Mouse (Mus musculus): ENCODE measurements around the gene Urb2. TPM values are rescaled to one million over a fixed set of nuclear protein-coding genes. Genes with fewer than 3 reads are reported as not detected.

Urb2 gene
- polyA plus RNA-seq (2014; fragmentation: Illumina TruSeq; extraction: RNeasy Lipid Tissue Mini Kit (QIAGEN cat#74804); ENCODE audit: low read depth, low replicate concordance) = 5.4 TPM

GRCm38 (mm10) chr8:124021237-124022227 lies at the start of gene Urb2, which contains the start of gene Taf5l:
TSS of gene Urb2 (plus strand) at chr8:124021508.
TSS of gene Taf5l (minus strand) at chr8:124021397.

DNA sequence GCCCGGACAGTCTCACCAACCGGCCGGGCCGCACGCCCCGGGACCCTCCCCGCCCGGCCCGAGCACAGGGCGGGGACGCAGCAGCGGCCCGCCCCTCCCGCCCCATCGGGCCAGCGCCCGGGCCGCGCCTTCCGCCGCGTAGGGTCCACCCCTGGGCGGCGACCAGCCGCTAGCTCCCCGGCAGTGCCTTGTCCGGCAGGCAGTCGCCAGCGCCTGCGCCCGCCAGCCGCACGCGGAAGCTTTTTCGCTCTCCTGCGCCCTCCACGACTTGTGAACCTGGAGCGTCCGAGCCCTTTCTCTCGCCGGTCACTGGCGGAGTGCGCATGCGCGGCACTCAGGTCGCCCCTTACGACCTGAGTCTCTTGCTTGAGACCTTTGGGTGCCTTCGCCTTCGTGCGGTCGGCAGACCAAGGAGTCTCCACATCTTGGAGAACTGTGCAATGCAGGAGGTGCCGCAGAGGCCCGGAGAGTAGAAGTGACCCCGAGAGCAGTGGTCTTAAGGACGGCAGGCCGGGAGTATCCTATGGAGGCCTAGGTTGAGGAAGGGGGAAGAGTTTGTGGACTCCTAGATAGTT lies 38.4 kb upstream of the Urb2 start, which contains the start of gene Abcb10:
Gene Abcb10 (minus strand): TSS at position 297 of the 575 bp plus-strand sequence.

Other genes with a start within 250 kb of the Urb2 start
- 15.5 TPM for gene Rab4a, start 215.5 kb upstream of the Urb2 start, polyA plus RNA-seq (2014; fragmentation: Illumina TruSeq; extraction: RNeasy Lipid Tissue Mini Kit (QIAGEN cat#74804); ENCODE audit: low read depth, low replicate concordance)
- gene Ccsap, start 161.3 kb upstream of the Urb2 start, polyA plus RNA-seq (2014; fragmentation: Illumina TruSeq; extraction: RNeasy Lipid Tissue Mini Kit (QIAGEN cat#74804); ENCODE audit: low read depth, low replicate concordance) = 1.7 TPM
- 17.6 TPM for gene Acta1, start 126.8 kb upstream of the Urb2 start, polyA plus RNA-seq (2014; fragmentation: Illumina TruSeq; extraction: RNeasy Lipid Tissue Mini Kit (QIAGEN cat#74804); ENCODE audit: low read depth, low replicate concordance)
- gene Nup133, start 72.2 kb upstream of the Urb2 start, polyA plus RNA-seq (2014; fragmentation: Illumina TruSeq; extraction: RNeasy Lipid Tissue Mini Kit (QIAGEN cat#74804); ENCODE audit: low read depth, low replicate concordance) = 13.0 TPM
- 17.4 TPM for gene Abcb10, start 38.4 kb upstream of the Urb2 start, polyA plus RNA-seq (2014; fragmentation: Illumina TruSeq; extraction: RNeasy Lipid Tissue Mini Kit (QIAGEN cat#74804); ENCODE audit: low read depth, low replicate concordance)
- gene Taf5l, start 111 bp upstream of the Urb2 start, polyA plus RNA-seq (2014; fragmentation: Illumina TruSeq; extraction: RNeasy Lipid Tissue Mini Kit (QIAGEN cat#74804); ENCODE audit: low read depth, low replicate concordance) = 15.2 TPM
- gene Galnt2, start 209.9 kb downstream of the Urb2 start, polyA plus RNA-seq (2014; fragmentation: Illumina TruSeq; extraction: RNeasy Lipid Tissue Mini Kit (QIAGEN cat#74804); ENCODE audit: low read depth, low replicate concordance) = 46.5 TPM